Mouse (Mus musculus): ENCODE data around the gene Tbk1. TPM values are rescaled to one million over a fixed set of nuclear protein-coding genes. Genes with fewer than 3 reads are reported as not detected.

Tbk1 gene
- polyA plus RNA-seq, 1 experiment, result 14.8 TPM

- WGBS, result 61% methylated on average over 6 of the region's 6 CpGs
- DNase-seq, result no peak
- Histone ChIP-seq H3K4me1 (ENCODE audit: control insufficient read depth, insufficient read depth, low read length) (no peaks in the 10 kb centered on the region), H3K4me3 (ENCODE audit: insufficient read depth, low read depth, low read length) (no peak overlapping the region), H3K36me3 (ENCODE audit: control insufficient read depth, insufficient read depth, low read length) (peaks cover 3% of the 10 kb centered on the region), H3K27me3 (replicated peaks; ENCODE audit: control insufficient read depth, insufficient read depth, low read length) (no peaks in the 10 kb centered on the region), H3K27ac (ENCODE audit: insufficient read depth, low read depth, low read length) (no peak overlapping the region)
- TF ChIP-seq POLR2A (IDR thresholded peaks at IDR 0.05; ENCODE audit: low read depth, low read length) (no peak), CTCF (conservative IDR thresholded peaks at IDR 0.05; ENCODE audit: insufficient read depth, insufficient read length, low read depth, low read length) (no peak)
Measured at GRCm38 (mm10) chr10:121569796-121570195, 16.8 kb downstream of the Tbk1 start.

- TF ChIP-seq POLR2A (IDR thresholded peaks at IDR 0.05; ENCODE audit: low read depth, low read length) (no peak), CTCF (conservative IDR thresholded peaks at IDR 0.05; ENCODE audit: insufficient read depth, insufficient read length, low read depth, low read length) (no peak)
- no peak for DNase-seq
- no peaks in the 10 kb centered on the region for H3K27me3 ChIP-seq (replicated peaks; ENCODE audit: control insufficient read depth, insufficient read depth, low read length)
- H3K4me3 ChIP-seq (ENCODE audit: insufficient read depth, low read depth, low read length), result no peak overlapping the region
- no peak overlapping the region for H3K27ac ChIP-seq (ENCODE audit: insufficient read depth, low read depth, low read length)
- WGBS, result 57% methylated on average over 23 of the region's 23 CpGs
- peaks cover 3% of the 10 kb centered on the region for H3K36me3 ChIP-seq (ENCODE audit: control insufficient read depth, insufficient read depth, low read length)
- no peaks in the 10 kb centered on the region for H3K4me1 ChIP-seq (ENCODE audit: control insufficient read depth, insufficient read depth, low read length)
Measured at GRCm38 (mm10) chr10:121569001-121569589, 17.5 kb downstream of the Tbk1 start.

- Histone ChIP-seq H3K27me3 (replicated peaks; ENCODE audit: control insufficient read depth, insufficient read depth, low read length) (no peaks in the 10 kb centered on the region), H3K36me3 (ENCODE audit: control insufficient read depth, insufficient read depth, low read length) (peaks cover 3% of the 10 kb centered on the region), H3K4me3 (ENCODE audit: insufficient read depth, low read depth, low read length) (no peak overlapping the region), H3K4me1 (ENCODE audit: control insufficient read depth, insufficient read depth, low read length) (no peaks in the 10 kb centered on the region), H3K27ac (ENCODE audit: insufficient read depth, low read depth, low read length) (no peak overlapping the region)
- DNase-seq, result no peak
- TF ChIP-seq CTCF (conservative IDR thresholded peaks at IDR 0.05; ENCODE audit: insufficient read depth, insufficient read length, low read depth, low read length) (no peak), POLR2A (IDR thresholded peaks at IDR 0.05; ENCODE audit: low read depth, low read length) (no peak)
- 88% methylated on average over 7 of the region's 7 CpGs for WGBS
Measured at GRCm38 (mm10) chr10:121568534-121568933, 18.1 kb downstream of the Tbk1 start.

- no peaks in the 10 kb centered on the region for H3K27me3 ChIP-seq (replicated peaks; ENCODE audit: control insufficient read depth, insufficient read depth, low read length)
- TF ChIP-seq POLR2A (IDR thresholded peaks at IDR 0.05; ENCODE audit: low read depth, low read length), result no peak
- no peak for TF ChIP-seq CTCF (conservative IDR thresholded peaks at IDR 0.05; ENCODE audit: insufficient read depth, insufficient read length, low read depth, low read length)
- H3K36me3 ChIP-seq (ENCODE audit: control insufficient read depth, insufficient read depth, low read length), result peaks cover 3% of the 10 kb centered on the region
- no peak overlapping the region for H3K27ac ChIP-seq (ENCODE audit: insufficient read depth, low read depth, low read length)
- H3K4me1 ChIP-seq (ENCODE audit: control insufficient read depth, insufficient read depth, low read length), result no peaks in the 10 kb centered on the region
- H3K4me3 ChIP-seq (ENCODE audit: insufficient read depth, low read depth, low read length), result no peak overlapping the region
- no peak for DNase-seq
- WGBS, result 96% methylated on average over 10 of the region's 10 CpGs
Measured at GRCm38 (mm10) chr10:121568026-121568425, 18.6 kb downstream of the Tbk1 start.

GRCm38 (mm10) chr10:121564447-121564846, 22.1 kb downstream of the Tbk1 start:
- peaks cover 6% of the 10 kb centered on the region for H3K36me3 ChIP-seq (ENCODE audit: control insufficient read depth, insufficient read depth, low read length)
- no peak for TF ChIP-seq CTCF (conservative IDR thresholded peaks at IDR 0.05; ENCODE audit: insufficient read depth, insufficient read length, low read depth, low read length)
- no peak for TF ChIP-seq POLR2A (IDR thresholded peaks at IDR 0.05; ENCODE audit: low read depth, low read length)
- WGBS, result 74% methylated on average over 8 of the region's 8 CpGs

GRCm38 (mm10) chr10:121558231-121558630, 28.4 kb downstream of the Tbk1 start:
- no peaks in the 10 kb centered on the region for H3K4me1 ChIP-seq (ENCODE audit: control insufficient read depth, insufficient read depth, low read length)
- 78% methylated on average over 2 of the region's 2 CpGs for WGBS
- H3K27ac ChIP-seq (ENCODE audit: insufficient read depth, low read depth, low read length), result no peak overlapping the region
- TF ChIP-seq POLR2A (IDR thresholded peaks at IDR 0.05; ENCODE audit: low read depth, low read length) (no peak), CTCF (conservative IDR thresholded peaks at IDR 0.05; ENCODE audit: insufficient read depth, insufficient read length, low read depth, low read length) (no peak)
- DNase-seq, result no peak
- no peak overlapping the region for H3K4me3 ChIP-seq (ENCODE audit: insufficient read depth, low read depth, low read length)
- no peaks in the 10 kb centered on the region for H3K27me3 ChIP-seq (replicated peaks; ENCODE audit: control insufficient read depth, insufficient read depth, low read length)
- H3K36me3 ChIP-seq (ENCODE audit: control insufficient read depth, insufficient read depth, low read length), result peaks cover 6% of the 10 kb centered on the region

More at GRCm38 (mm10) chr10:121564447-121564846, 22.1 kb downstream of the Tbk1 start:
- no peak overlapping the region for H3K4me3 ChIP-seq (ENCODE audit: insufficient read depth, low read depth, low read length)
- DNase-seq, result peak; percentile 12
- no peak overlapping the region for H3K27ac ChIP-seq (ENCODE audit: insufficient read depth, low read depth, low read length)
- no peaks in the 10 kb centered on the region for H3K4me1 ChIP-seq (ENCODE audit: control insufficient read depth, insufficient read depth, low read length)
- no peaks in the 10 kb centered on the region for H3K27me3 ChIP-seq (replicated peaks; ENCODE audit: control insufficient read depth, insufficient read depth, low read length)

GRCm38 (mm10) chr10:121556263-121556662, 30.3 kb downstream of the Tbk1 start:
- TF ChIP-seq CTCF (conservative IDR thresholded peaks at IDR 0.05; ENCODE audit: insufficient read depth, insufficient read length, low read depth, low read length), result no peak
- no peak for TF ChIP-seq POLR2A (IDR thresholded peaks at IDR 0.05; ENCODE audit: low read depth, low read length)
- H3K4me1 ChIP-seq (ENCODE audit: control insufficient read depth, insufficient read depth, low read length), result no peaks in the 10 kb centered on the region
- peaks cover 3% of the 10 kb centered on the region for H3K36me3 ChIP-seq (ENCODE audit: control insufficient read depth, insufficient read depth, low read length)
- WGBS, result 76% methylated on average over 6 of the region's 6 CpGs
- no peak overlapping the region for H3K4me3 ChIP-seq (ENCODE audit: insufficient read depth, low read depth, low read length)
- H3K27me3 ChIP-seq (replicated peaks; ENCODE audit: control insufficient read depth, insufficient read depth, low read length), result no peaks in the 10 kb centered on the region
- H3K27ac ChIP-seq (ENCODE audit: insufficient read depth, low read depth, low read length), result no peak overlapping the region
- no peak for DNase-seq
